Mouse (Mus musculus) olfactory bulb, adult 2 months (tissue): ENCODE data around the gene Fabp3.

ENCODE experiments used
- CTCF ChIP-seq: fragments of 200-500 bp; IDR thresholded peaks from 2 replicates; pipeline ENCODE4 v1.5.1; 2012; ENCODE audit warnings: low read depth, mild to moderate bottlenecking, low read length, moderate library complexity; ENCODE audit not compliant: insufficient read depth
- POLR2A ChIP-seq: fragments of 200-500 bp; IDR thresholded peaks from 2 replicates; pipeline ENCODE4 v1.6.1; 2012; ENCODE audit warnings: mild to moderate bottlenecking, low read depth, low read length, moderate library complexity; ENCODE audit not compliant: insufficient read depth

DNA sequence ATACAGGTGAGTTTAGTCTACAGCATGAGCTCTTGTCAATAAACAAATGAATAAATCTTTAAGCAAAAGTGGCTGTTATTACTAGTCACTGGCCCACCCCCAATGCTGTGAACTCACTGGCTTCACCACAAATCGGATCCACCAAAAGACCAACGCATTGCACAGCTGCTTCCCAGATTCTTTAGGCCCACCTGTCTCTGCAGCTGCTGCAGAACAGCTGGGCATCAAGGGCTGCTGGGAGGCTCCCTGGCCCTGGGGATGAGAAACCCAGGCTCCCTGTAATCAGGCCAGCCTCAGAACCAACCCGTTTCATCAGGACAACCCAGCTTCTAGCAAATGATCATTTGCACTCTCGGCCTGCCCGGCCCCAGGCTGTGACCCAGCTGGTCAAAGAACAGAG, 25.5 kb upstream of the Fabp3 start:
- TF ChIP-seq CTCF (no peak), POLR2A (no peak)
